Comparison of ENCODE assay signal across 16 mouse cellular contexts in the genomic region with DNA sequence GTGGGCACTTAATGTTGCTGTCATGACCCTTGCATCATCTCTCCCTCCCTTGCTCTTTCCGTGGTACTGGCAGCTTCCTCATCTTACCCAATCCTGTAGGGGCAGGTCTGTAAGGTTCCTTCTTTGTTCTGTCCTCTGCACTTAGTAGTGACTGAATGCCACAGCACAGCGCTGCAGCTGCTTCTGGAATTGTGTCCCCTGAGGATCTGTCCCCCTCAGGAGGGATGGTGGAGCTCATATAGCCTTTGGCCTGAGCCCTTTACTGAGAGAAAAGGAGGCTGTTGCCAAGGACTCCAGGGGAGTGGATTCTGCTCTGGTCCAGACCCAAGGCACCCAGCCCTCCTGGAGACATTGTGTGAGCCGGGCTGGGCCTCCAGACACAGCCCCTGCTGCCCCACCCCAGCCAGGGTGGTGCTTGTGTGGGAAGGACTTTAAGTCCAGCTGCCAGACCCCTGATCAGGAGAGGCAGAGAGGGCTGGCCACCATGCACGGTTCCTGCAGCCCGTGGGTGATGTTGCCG. TPM values are rescaled to one million over a fixed set of nuclear protein-coding genes. Genes with fewer than 3 reads are reported as not detected.
DNase-seq lines count a peak whose midpoint lies in the region; ATAC-seq and TF ChIP-seq lines count a peak whose summit lies in the region.
"Had no signal": no experiment of that assay in that cellular context is flagged by ENCODE, and none has a peak within 500 bp of the region (broad histone marks: within the 10 kb centered on the region; RNA-seq: fewer than 3 reads in every experiment).

No protein-coding gene starts in this region.

- ATAC-seq in heart, embryonic 11.5 days (replicated peaks; ENCODE audit: insufficient number of reproducible peaks, low FRiP score, low TSS enrichment), result no peak
- no peak for ATAC-seq in stomach, embryonic 16.5 days (ENCODE audit: insufficient read depth, low FRiP score)
- no peak for ATAC-seq in stomach, postnatal 0 days (ENCODE audit: low FRiP score, low TSS enrichment)
- no peak for ATAC-seq in forebrain, embryonic 12.5 days (ENCODE audit: low FRiP score)
- ATAC-seq: inflammation-experienced regulatory T-cells, adult 6 months had no signal

- H3K4me2 ChIP-seq in heart, embryonic 11.5 days, result no peak overlapping the region; the same call in 1 of the 2 replicates
- H3K4me2 ChIP-seq in stomach, embryonic 16.5 days (ENCODE audit: low read depth, low read length), result no peak overlapping the region
- no peak overlapping the region for H3K4me2 ChIP-seq in stomach, postnatal 0 days (replicated peaks; ENCODE audit: low read depth)
- no peak overlapping the region for H3K4me2 ChIP-seq in forebrain, embryonic 12.5 days
- H3K4me2 ChIP-seq: embryonic facial prominence, embryonic 13.5 days; heart, embryonic 13.5 days; midbrain, embryonic 12.5 days had no signal

- TF ChIP-seq CTCF in stomach, postnatal 0 days (IDR thresholded peaks at IDR 0.05; ENCODE audit: low read depth), result no peak

- peak overlapping the region; percentile 10; the same call in 1 of the 2 replicates for H3K27ac ChIP-seq in heart, embryonic 10.5 days
- no peak overlapping the region for H3K27ac ChIP-seq in heart, embryonic 11.5 days (ENCODE audit: low read depth, low read length)
- no peak overlapping the region for H3K27ac ChIP-seq in stomach, embryonic 16.5 days (ENCODE audit: low read length)
- H3K27ac ChIP-seq in stomach, postnatal 0 days (replicated peaks), result no peak overlapping the region
- H3K27ac ChIP-seq in forebrain, embryonic 12.5 days, result no peak overlapping the region
- H3K27ac ChIP-seq: embryonic facial prominence, embryonic 13.5 days; heart, embryonic 13.5 days; liver, embryonic 14.5 days; midbrain, embryonic 12.5 days had no signal

- no peaks in the 10 kb centered on the region for H3K9me3 ChIP-seq in heart, embryonic 10.5 days
- no peaks in the 10 kb centered on the region for H3K9me3 ChIP-seq in heart, embryonic 11.5 days (replicated peaks; ENCODE audit: control insufficient read depth, low read length)
- no peaks in the 10 kb centered on the region for H3K9me3 ChIP-seq in stomach, embryonic 16.5 days (replicated peaks; ENCODE audit: control insufficient read depth, low read length)
- no peaks in the 10 kb centered on the region for H3K9me3 ChIP-seq in stomach, postnatal 0 days (ENCODE audit: control insufficient read depth, low read length)
- no peaks in the 10 kb centered on the region for H3K9me3 ChIP-seq in forebrain, embryonic 12.5 days
- H3K9me3 ChIP-seq: embryonic facial prominence, embryonic 13.5 days; heart, embryonic 13.5 days; midbrain, embryonic 12.5 days had no signal

- no peaks in the 10 kb centered on the region for H3K36me3 ChIP-seq in heart, embryonic 10.5 days
- no peaks in the 10 kb centered on the region for H3K36me3 ChIP-seq in heart, embryonic 11.5 days (ENCODE audit: control insufficient read depth, insufficient read depth, low read length)
- H3K36me3 ChIP-seq in stomach, embryonic 16.5 days (ENCODE audit: control insufficient read depth, insufficient read depth, low read length), result no peaks in the 10 kb centered on the region
- H3K36me3 ChIP-seq in stomach, postnatal 0 days (ENCODE audit: control insufficient read depth, insufficient read depth, low read length), result no peaks in the 10 kb centered on the region
- H3K36me3 ChIP-seq in forebrain, embryonic 12.5 days (replicated peaks), result no peaks in the 10 kb centered on the region
- H3K36me3 ChIP-seq: embryonic facial prominence, embryonic 13.5 days; heart, embryonic 13.5 days; midbrain, embryonic 12.5 days had no signal

- H3K4me3 ChIP-seq in heart, embryonic 10.5 days, result no peak overlapping the region
- no peak overlapping the region for H3K4me3 ChIP-seq in heart, embryonic 11.5 days (ENCODE audit: low read depth, low read length)
- no peak overlapping the region for H3K4me3 ChIP-seq in stomach, embryonic 16.5 days (replicated peaks; ENCODE audit: low read length)
- no peak overlapping the region for H3K4me3 ChIP-seq in stomach, postnatal 0 days (ENCODE audit: low read depth, low read length)
- no peak overlapping the region for H3K4me3 ChIP-seq in forebrain, embryonic 12.5 days (replicated peaks)
- H3K4me3 ChIP-seq: embryonic facial prominence, embryonic 13.5 days; heart, embryonic 13.5 days; midbrain, embryonic 12.5 days had no signal

- no peak overlapping the region for H3K9ac ChIP-seq in heart, embryonic 11.5 days (ENCODE audit: low read depth, low read length)
- 0 out of 2 replicates have a peak overlapping the region, but pooled peaks have one; percentile 11 for H3K9ac ChIP-seq in stomach, embryonic 16.5 days (ENCODE audit: low read length)
- H3K9ac ChIP-seq in stomach, postnatal 0 days (ENCODE audit: low read length), result no peak overlapping the region
- no peak overlapping the region for H3K9ac ChIP-seq in forebrain, embryonic 12.5 days
- H3K9ac ChIP-seq: embryonic facial prominence, embryonic 13.5 days; heart, embryonic 13.5 days; liver, embryonic 14.5 days; midbrain, embryonic 12.5 days had no signal

- H3K4me1 ChIP-seq in heart, embryonic 10.5 days, result peaks cover 52% of the 10 kb centered on the region
- H3K4me1 ChIP-seq in heart, embryonic 11.5 days (ENCODE audit: control insufficient read depth, insufficient read depth, low read length), result peaks cover 13% of the 10 kb centered on the region
- H3K4me1 ChIP-seq in stomach, embryonic 16.5 days (ENCODE audit: control insufficient read depth, insufficient read depth, low read length), result 0 out of 2 replicates have a peak, but pooled peaks cover 3% of the 10 kb centered on the region
- H3K4me1 ChIP-seq in stomach, postnatal 0 days (replicated peaks; ENCODE audit: control insufficient read depth, insufficient read depth), result no peaks in the 10 kb centered on the region
- peaks cover 15% of the 10 kb centered on the region for H3K4me1 ChIP-seq in forebrain, embryonic 12.5 days

- TF ChIP-seq EP300 in stomach, postnatal 0 days (optimal IDR thresholded peaks at IDR 0.05), result no peak

- intact Hi-C loops in heart, postnatal 25 days (cut with DNase I), result no loop called here

- no peak for DNase-seq in heart, embryonic 10.5 days (ENCODE audit: low spot score)
- DNase-seq in stomach, postnatal 0 days (ENCODE audit: low spot score), result no peak
- DNase-seq in heart, postnatal 25 days (ENCODE audit: low spot score), result peak; percentile 49
- no peak for DNase-seq in adrenal gland, adult 8-10 months
- DNase-seq in adrenal gland, postnatal 10 days, result no peak
- DNase-seq: cerebellum, postnatal 14 days; kidney, postnatal 25 days; thymus, postnatal 36 days had no signal

- WGBS in heart, embryonic 10.5 days, result 34% methylated on average over 6 of the region's 6 CpGs
- 48% methylated on average over 6 of the region's 6 CpGs for whole genome bisulfite sequencing in heart, embryonic 11.5 days (ENCODE audit: insufficient replicate concordance)
- WGBS in stomach, embryonic 16.5 days, result 44% methylated on average over 6 of the region's 6 CpGs
- 51% methylated on average over 6 of the region's 6 CpGs for WGBS in stomach, postnatal 0 days
- 54% methylated on average over 6 of the region's 6 CpGs for WGBS in forebrain, embryonic 12.5 days

- peaks cover 48% of the 10 kb centered on the region for H3K27me3 ChIP-seq in heart, embryonic 10.5 days (ENCODE audit: insufficient read depth, poor library complexity, severe bottlenecking)
- peaks cover 32% of the 10 kb centered on the region for H3K27me3 ChIP-seq in heart, embryonic 11.5 days (ENCODE audit: control insufficient read depth, insufficient read depth, low read length)
- no peaks in the 10 kb centered on the region for H3K27me3 ChIP-seq in stomach, embryonic 16.5 days (ENCODE audit: control insufficient read depth, insufficient read depth, low read length)
- H3K27me3 ChIP-seq in stomach, postnatal 0 days (ENCODE audit: control insufficient read depth, insufficient read depth, low read length), result no peaks in the 10 kb centered on the region
- H3K27me3 ChIP-seq in forebrain, embryonic 12.5 days, result peaks cover 46% of the 10 kb centered on the region

RNA-seq across cellular contexts. Expression of a gene that starts 1.3 kb away (rescaled TPM):
- polyA plus RNA-seq in heart, embryonic 10.5 days (2016; fragmentation: Nextera tagmentation; extraction: Ambion mirVana), result 1.9 and 2.6 TPM in 2 replicates
- 0.55 and 1.7 TPM in 2 replicates for polyA plus RNA-seq in heart, embryonic 11.5 days (2014; fragmentation: Nextera tagmentation; extraction: Ambion mirVana)
- polyA plus RNA-seq in stomach, embryonic 16.5 days (2015; fragmentation: Nextera tagmentation; extraction: Ambion mirVana), result 1.8 and 2.6 TPM in 2 replicates
- 1.3 TPM in 2 replicates for polyA plus RNA-seq in stomach, postnatal 0 days (2015; fragmentation: Nextera tagmentation; extraction: Ambion mirVana)
- 10 to 100 TPM; 32.6 to 45.8 TPM for total RNA-seq in heart, postnatal 25 days (2021)
- total RNA-seq in adrenal gland, adult 8-10 months (2022), result 10 to 100 TPM in 3 of 4 experiments, 1 to 10 TPM in 1; 9.0 to 16.7 (median 14.0) TPM
- polyA plus RNA-seq in forebrain, embryonic 12.5 days (2016; fragmentation: Nextera tagmentation; extraction: Ambion mirVana), result 1.8 and 2.2 TPM in 2 replicates
- total RNA-seq in adrenal gland, postnatal 10 days (2021), result 10 to 100 TPM; 24.5 to 26.1 TPM

RNA-seq across cellular contexts. Expression of a gene that starts 28.9 kb away (rescaled TPM):
- polyA plus RNA-seq in heart, embryonic 10.5 days (2016; fragmentation: Nextera tagmentation; extraction: Ambion mirVana), result 281 and 310 TPM in 2 replicates
- polyA plus RNA-seq in heart, embryonic 11.5 days (2014; fragmentation: Nextera tagmentation; extraction: Ambion mirVana), result 266 and 306 TPM in 2 replicates
- polyA plus RNA-seq in stomach, embryonic 16.5 days (2015; fragmentation: Nextera tagmentation; extraction: Ambion mirVana), result 91.7 and 102 TPM in 2 replicates
- polyA plus RNA-seq in stomach, postnatal 0 days (2015; fragmentation: Nextera tagmentation; extraction: Ambion mirVana), result 189 and 201 TPM in 2 replicates
- 100 to 1,000 TPM; 220 TPM for total RNA-seq in heart, postnatal 25 days (2021)
- 100 to 1,000 TPM; 236 to 274 (median 253) TPM for total RNA-seq in adrenal gland, adult 8-10 months (2022)
- 381 and 393 TPM in 2 replicates for polyA plus RNA-seq in forebrain, embryonic 12.5 days (2016; fragmentation: Nextera tagmentation; extraction: Ambion mirVana)
- 100 to 1,000 TPM; 330 to 395 TPM for total RNA-seq in adrenal gland, postnatal 10 days (2021)

RNA-seq across cellular contexts. Expression of a gene that starts 41.9 kb away (rescaled TPM):
- 2.2 and 3.8 TPM in 2 replicates for polyA plus RNA-seq in heart, embryonic 10.5 days (2016; fragmentation: Nextera tagmentation; extraction: Ambion mirVana)
- 1.2 and 2.3 TPM in 2 replicates for polyA plus RNA-seq in heart, embryonic 11.5 days (2014; fragmentation: Nextera tagmentation; extraction: Ambion mirVana)
- 12.1 and 13.1 TPM in 2 replicates for polyA plus RNA-seq in stomach, embryonic 16.5 days (2015; fragmentation: Nextera tagmentation; extraction: Ambion mirVana)
- 5.9 and 8.2 TPM in 2 replicates for polyA plus RNA-seq in stomach, postnatal 0 days (2015; fragmentation: Nextera tagmentation; extraction: Ambion mirVana)
- total RNA-seq in heart, postnatal 25 days (2021), result 1 to 10 TPM; 1.8 to 2.7 TPM
- 10 to 100 TPM in 1 of 4 experiments, 1 to 10 TPM in 3; 2.1 to 11.1 (median 6.9) TPM for total RNA-seq in adrenal gland, adult 8-10 months (2022)
- 3.4 and 3.7 TPM in 2 replicates for polyA plus RNA-seq in forebrain, embryonic 12.5 days (2016; fragmentation: Nextera tagmentation; extraction: Ambion mirVana)
- total RNA-seq in adrenal gland, postnatal 10 days (2021), result 1 to 10 TPM; 4.6 to 7.4 TPM

RNA-seq across cellular contexts. Expression of a gene that starts 50.2 kb away (rescaled TPM):
- polyA plus RNA-seq in heart, embryonic 10.5 days (2016; fragmentation: Nextera tagmentation; extraction: Ambion mirVana), result 79.2 and 94.0 TPM in 2 replicates
- polyA plus RNA-seq in heart, embryonic 11.5 days (2014; fragmentation: Nextera tagmentation; extraction: Ambion mirVana), result 90.6 and 94.9 TPM in 2 replicates
- polyA plus RNA-seq in stomach, embryonic 16.5 days (2015; fragmentation: Nextera tagmentation; extraction: Ambion mirVana), result 82.2 and 83.0 TPM in 2 replicates
- 91.2 and 97.2 TPM in 2 replicates for polyA plus RNA-seq in stomach, postnatal 0 days (2015; fragmentation: Nextera tagmentation; extraction: Ambion mirVana)
- 100 to 1,000 TPM; 192 to 222 TPM for total RNA-seq in heart, postnatal 25 days (2021)
- 100 to 1,000 TPM in 3 of 4 experiments, 10 to 100 TPM in 1; 96.9 to 138 (median 122) TPM for total RNA-seq in adrenal gland, adult 8-10 months (2022)
- 65.0 and 65.2 TPM in 2 replicates for polyA plus RNA-seq in forebrain, embryonic 12.5 days (2016; fragmentation: Nextera tagmentation; extraction: Ambion mirVana)
- 100 to 1,000 TPM; 158 to 160 TPM for total RNA-seq in adrenal gland, postnatal 10 days (2021)

RNA-seq across cellular contexts. Expression of a gene that starts 54.8 kb away (rescaled TPM):
- 147 and 188 TPM in 2 replicates for polyA plus RNA-seq in heart, embryonic 10.5 days (2016; fragmentation: Nextera tagmentation; extraction: Ambion mirVana)
- polyA plus RNA-seq in heart, embryonic 11.5 days (2014; fragmentation: Nextera tagmentation; extraction: Ambion mirVana), result 117 and 135 TPM in 2 replicates
- 129 and 130 TPM in 2 replicates for polyA plus RNA-seq in stomach, embryonic 16.5 days (2015; fragmentation: Nextera tagmentation; extraction: Ambion mirVana)
- 64.6 and 65.9 TPM in 2 replicates for polyA plus RNA-seq in stomach, postnatal 0 days (2015; fragmentation: Nextera tagmentation; extraction: Ambion mirVana)
- total RNA-seq in heart, postnatal 25 days (2021), result 10 to 100 TPM; 29.0 to 29.6 TPM
- total RNA-seq in adrenal gland, adult 8-10 months (2022), result 10 to 100 TPM; 24.3 to 27.2 (median 25.8) TPM
- polyA plus RNA-seq in forebrain, embryonic 12.5 days (2016; fragmentation: Nextera tagmentation; extraction: Ambion mirVana), result 139 and 142 TPM in 2 replicates
- 10 to 100 TPM; 24.6 to 27.9 TPM for total RNA-seq in adrenal gland, postnatal 10 days (2021)
